Mouse (Mus musculus): Measurements from ENCODE around the gene Eps15l1. TPM values are rescaled to one million over a fixed set of nuclear protein-coding genes. Genes with fewer than 3 reads are reported as not detected.

Eps15l1 gene
- polyA plus RNA-seq, 1 experiment = 43.3 TPM

Other genes starting within 250 kb of the Eps15l1 start
- gene Hsh2d, start 231.8 kb downstream of the Eps15l1 start, polyA plus RNA-seq (2012; rRNA removed) = 0.16 and 0.35 TPM in 2 replicates
- 0.22 TPM in 1 of 2 replicates, not detected in the other for gene Cib3, start 208.6 kb downstream of the Eps15l1 start, polyA plus RNA-seq (2012; rRNA removed)
- not detected in 2 replicates for gene Gm11034, start 207.8 kb downstream of the Eps15l1 start, polyA plus RNA-seq (2012; rRNA removed)
- gene Fam32a, start 201.7 kb downstream of the Eps15l1 start, polyA plus RNA-seq (2012; rRNA removed) = 50.0 and 55.2 TPM in 2 replicates
- gene Ap1m1, start 181.4 kb downstream of the Eps15l1 start, polyA plus RNA-seq (2012; rRNA removed) = 50.6 and 54.7 TPM in 2 replicates
- 1.1 and 5.1 TPM in 2 replicates for gene Gm10282, start 116.2 kb downstream of the Eps15l1 start, polyA plus RNA-seq (2012; rRNA removed)
- gene Klf2, start 102.4 kb downstream of the Eps15l1 start, polyA plus RNA-seq (2012; rRNA removed) = 17.8 and 25.9 TPM in 2 replicates
- 0.81 and 1.7 TPM in 2 replicates for gene Calr3, start 22.4 kb upstream of the Eps15l1 start, polyA plus RNA-seq (2012; rRNA removed)
- 7.6 and 8.1 TPM in 2 replicates for gene 1700030K09Rik, start 22.4 kb upstream of the Eps15l1 start, polyA plus RNA-seq (2012; rRNA removed)
- 24.6 and 44.4 TPM in 2 replicates for gene Cherp, start 53.8 kb upstream of the Eps15l1 start, polyA plus RNA-seq (2012; rRNA removed)
- 65.5 and 66.4 TPM in 2 replicates for gene Slc35e1, start 71.2 kb upstream of the Eps15l1 start, polyA plus RNA-seq (2012; rRNA removed)
- 7.3 and 10.0 TPM in 2 replicates for gene Med26, start 126.8 kb upstream of the Eps15l1 start, polyA plus RNA-seq (2012; rRNA removed)
- gene Smim7, start 149.6 kb upstream of the Eps15l1 start, polyA plus RNA-seq (2012; rRNA removed) = 52.5 and 55.1 TPM in 2 replicates
- gene Tmem38a, start 150.6 kb upstream of the Eps15l1 start, polyA plus RNA-seq (2012; rRNA removed) = 20.4 and 20.5 TPM in 2 replicates
- gene Nwd1, start 225.3 kb upstream of the Eps15l1 start, polyA plus RNA-seq (2012; rRNA removed) = 2.8 and 6.9 TPM in 2 replicates